Mouse (Mus musculus): ENCODE results near the gene Elf2.
"Not testable (repeated sequence)": the region's sequence is repeated elsewhere in the genome, so short reads cannot be mapped to it uniquely, and the experiment has no call there.

The Elf2 gene

DNA sequence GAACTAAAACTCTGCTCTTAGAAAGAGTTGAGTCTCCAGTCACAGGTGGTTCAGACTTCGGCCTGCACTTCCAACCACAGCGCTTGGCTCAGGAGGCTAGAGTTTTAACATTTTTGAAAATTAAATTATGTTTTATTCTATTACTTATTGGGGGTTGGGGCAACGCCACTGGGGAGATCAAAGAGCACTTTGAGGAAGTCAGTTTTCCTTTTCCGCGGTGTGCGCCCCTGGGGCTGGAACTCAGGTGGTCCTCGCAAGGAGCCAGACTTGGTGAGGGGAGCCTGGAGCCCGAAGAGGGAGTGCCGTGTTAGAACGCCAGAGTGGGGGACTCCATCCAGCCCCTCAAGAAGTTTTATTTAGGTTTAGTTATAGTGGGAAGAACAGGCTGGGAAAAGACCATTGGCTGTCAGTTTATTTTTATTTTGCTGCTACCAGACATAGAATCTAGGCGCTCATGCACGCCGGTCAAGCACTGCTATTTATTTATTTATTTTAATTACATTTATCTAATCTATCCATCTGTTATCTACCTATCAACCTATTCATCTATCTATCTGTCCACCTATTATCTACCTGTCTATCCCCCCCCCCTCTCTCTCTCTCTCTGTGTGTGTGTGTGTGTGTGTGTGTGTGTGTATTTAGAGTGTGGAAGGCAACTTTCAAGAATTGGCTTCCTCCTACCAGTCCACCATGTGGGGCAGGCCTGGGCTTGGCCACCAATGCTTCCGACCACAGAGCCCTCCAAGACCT lies 19.3 kb upstream of the Elf2 start:
- in situ Hi-C loops (cut with MboI) = loop anchor here (10.0 kb wide), 2 partner anchors 75 to 125 kb away; no protein-coding TSS in a partner anchor

DNA sequence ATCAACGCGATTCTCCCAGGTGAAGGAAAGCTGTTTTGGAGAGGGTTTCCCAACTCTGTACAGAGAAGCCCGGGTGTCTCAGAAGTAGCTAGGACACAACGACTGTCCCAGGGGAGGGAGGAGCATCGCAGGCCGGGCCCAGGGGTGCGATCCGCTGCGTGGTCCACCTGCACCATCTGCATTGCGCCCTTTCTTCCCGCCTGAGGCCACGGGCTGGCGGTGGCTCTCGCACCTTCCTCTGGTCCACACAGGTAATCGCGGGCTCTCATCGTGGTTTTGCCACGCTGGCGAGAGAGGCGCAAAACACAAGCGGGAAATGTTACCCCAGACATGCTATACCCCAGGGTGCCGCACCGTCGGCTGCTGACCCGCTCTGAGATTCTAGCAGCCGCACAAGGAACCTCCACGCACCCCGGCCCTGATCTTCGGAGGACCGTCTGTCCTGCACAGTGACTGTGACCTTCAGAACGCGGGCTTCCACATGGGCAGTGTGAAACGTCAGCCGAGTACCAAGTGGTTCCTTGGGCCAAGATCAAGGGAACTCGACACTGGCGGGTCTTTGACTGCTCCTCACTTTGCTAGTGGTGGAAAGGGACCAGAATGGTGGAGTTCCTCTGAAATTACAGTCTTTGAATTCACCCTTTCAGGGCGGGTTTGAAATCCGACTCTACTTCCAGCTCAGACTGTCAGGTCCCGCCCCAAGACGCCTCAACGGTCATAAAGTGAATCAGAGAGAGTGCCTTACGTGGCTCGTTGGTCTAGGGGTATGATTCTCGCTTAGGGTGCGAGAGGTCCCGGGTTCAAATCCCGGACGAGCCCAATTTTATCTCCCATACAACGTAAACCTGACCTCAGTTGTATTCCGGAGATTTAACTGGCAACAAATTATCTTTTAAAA lies 18.4 kb upstream of the Elf2 start:
- in situ Hi-C loops (cut with MboI) = loop anchor here (10.0 kb wide), 2 partner anchors 74 to 124 kb away; no protein-coding TSS in a partner anchor

DNA sequence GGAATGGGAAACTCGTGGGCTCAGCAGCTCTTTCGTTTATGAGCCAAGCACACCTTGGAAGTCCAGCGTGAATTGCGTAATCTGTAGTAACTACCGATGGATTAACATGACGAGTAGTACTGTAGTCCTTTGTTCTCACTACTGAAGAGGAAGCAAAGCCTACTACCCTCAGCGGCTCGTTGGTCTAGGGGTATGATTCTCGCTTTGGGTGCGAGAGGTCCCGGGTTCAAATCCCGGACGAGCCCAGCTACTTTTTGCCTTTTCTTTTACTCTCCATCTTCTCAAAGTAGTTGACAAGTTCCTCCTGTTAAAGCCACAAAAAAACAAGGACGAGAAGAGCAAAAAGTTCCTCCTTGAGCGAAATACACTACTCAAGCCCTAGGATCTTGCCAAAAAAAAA lies 17.7 kb upstream of the Elf2 start:
- in situ Hi-C loops (cut with MboI) = loop anchor here (10.0 kb wide), 2 partner anchors 73 to 123 kb away; no protein-coding TSS in a partner anchor

- in situ Hi-C loops (cut with MboI) = loop anchor here (10.0 kb wide), 2 partner anchors 73 to 123 kb away; no protein-coding TSS in a partner anchor
These were observed 17.2 kb upstream of the Elf2 start for GRCm38 (mm10) chr3:51357624-51358023.

DNA sequence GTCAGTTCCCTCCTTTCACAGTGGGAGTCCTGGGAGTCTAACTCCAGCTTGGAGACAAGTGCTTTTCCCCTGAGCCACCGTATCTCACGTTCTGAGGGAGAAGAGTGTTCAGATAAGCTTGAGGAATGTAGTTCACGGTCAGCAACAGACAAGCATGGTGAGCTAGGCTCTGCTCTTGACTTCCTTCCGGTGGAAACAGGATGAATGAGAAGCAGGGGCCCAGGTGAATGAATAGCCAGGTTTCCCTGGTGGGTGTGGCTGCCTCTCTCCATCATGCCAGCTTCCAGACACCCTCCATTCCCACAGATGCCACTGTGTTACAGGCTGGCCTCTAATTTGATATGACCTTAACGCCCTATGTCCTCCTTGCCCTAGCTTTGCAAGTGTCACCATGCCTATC lies 16.6 kb upstream of the Elf2 start:
- in situ Hi-C loops (cut with MboI) = loop anchor here (10.0 kb wide), 2 partner anchors 72 to 122 kb away; no protein-coding TSS in a partner anchor

GRCm38 (mm10) chr3:51354956-51355355 lies 14.5 kb upstream of the Elf2 start:
- in situ Hi-C loops (cut with MboI) = loop anchor here (10.0 kb wide), 2 partner anchors 70 to 120 kb away; no protein-coding TSS in a partner anchor

DNA sequence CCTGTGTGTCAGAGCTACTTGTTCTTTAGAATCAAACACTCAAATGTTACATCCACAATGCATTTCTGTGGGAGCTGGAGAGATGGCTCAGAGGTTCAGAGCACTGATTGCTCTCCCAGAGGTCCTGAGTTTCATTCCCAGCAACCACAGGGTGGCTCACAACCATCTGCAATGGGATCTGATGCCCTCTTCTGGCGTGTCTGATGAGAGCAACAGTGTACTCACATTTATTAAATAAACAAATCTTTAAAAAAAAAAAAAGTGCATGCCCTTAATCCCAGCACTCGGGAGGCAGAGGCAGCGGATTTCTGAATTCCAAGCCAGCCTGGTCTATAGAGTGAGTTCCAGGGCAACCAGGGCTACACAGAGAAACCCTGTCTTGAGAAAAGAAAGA lies 13.6 kb upstream of the Elf2 start:
- in situ Hi-C loops (cut with MboI) = loop anchor here (10.0 kb wide), 2 partner anchors 69 to 119 kb away; no protein-coding TSS in a partner anchor

GRCm38 (mm10) chr3:51353325-51354033 lies 13.0 kb upstream of the Elf2 start:
- in situ Hi-C loops (cut with MboI) = loop anchor here (10.0 kb wide), 2 partner anchors 69 to 119 kb away; no protein-coding TSS in a partner anchor

DNA sequence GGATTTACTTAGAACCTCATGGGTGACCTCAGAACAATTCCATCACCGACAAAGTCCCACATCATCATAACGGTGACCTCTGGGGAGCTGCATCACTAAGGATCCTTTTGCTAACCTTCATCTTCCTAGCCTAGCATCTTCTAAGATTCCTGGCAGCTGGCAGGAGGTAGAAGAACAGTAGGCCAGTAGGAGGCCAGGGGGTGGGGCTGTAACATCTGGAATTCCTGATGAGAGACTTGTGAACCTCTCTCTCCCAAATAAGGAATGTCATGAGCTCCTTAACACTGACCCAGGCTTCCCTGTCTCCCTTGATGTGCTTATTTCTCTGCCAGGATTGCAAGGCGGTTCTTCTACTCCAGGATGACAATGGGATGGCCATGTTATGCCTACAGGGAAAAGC lies 10.3 kb upstream of the Elf2 start:
- in situ Hi-C loops (cut with MboI) = loop anchor here (10.0 kb wide), 2 partner anchors 66 to 116 kb away; no protein-coding TSS in a partner anchor

- in situ Hi-C loops (cut with MboI) = no loop called here
These were observed 8.3 kb upstream of the Elf2 start for GRCm38 (mm10) chr3:51348646-51349238.

DNA sequence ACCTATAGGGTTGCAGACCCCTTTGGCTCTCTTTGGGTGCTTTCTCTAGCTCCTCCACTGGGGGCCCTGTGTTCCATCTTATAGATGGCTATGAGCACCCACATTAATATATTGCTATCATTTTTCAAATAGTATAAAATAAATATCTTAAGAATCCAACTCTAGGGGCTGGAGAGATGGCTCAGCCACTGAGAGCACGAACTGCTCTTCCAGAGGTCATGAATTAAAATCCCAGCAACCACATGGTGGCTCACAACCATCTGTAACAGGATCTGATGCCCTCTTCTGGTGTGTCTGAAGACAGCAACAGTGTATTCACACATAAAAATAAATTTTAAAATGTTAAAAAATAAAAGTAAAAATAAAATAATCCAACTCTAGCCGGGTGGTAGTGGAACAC lies 4.6 kb upstream of the Elf2 start:
- in situ Hi-C loops (cut with MboI) = not testable (repeated sequence)

GRCm38 (mm10) chr3:51344182-51344581 lies 3.7 kb upstream of the Elf2 start:
- in situ Hi-C loops (cut with MboI) = not testable (repeated sequence)

- in situ Hi-C loops (cut with MboI) = no loop called here
These were observed 2.8 kb upstream of the Elf2 start for GRCm38 (mm10) chr3:51343260-51343659.

DNA sequence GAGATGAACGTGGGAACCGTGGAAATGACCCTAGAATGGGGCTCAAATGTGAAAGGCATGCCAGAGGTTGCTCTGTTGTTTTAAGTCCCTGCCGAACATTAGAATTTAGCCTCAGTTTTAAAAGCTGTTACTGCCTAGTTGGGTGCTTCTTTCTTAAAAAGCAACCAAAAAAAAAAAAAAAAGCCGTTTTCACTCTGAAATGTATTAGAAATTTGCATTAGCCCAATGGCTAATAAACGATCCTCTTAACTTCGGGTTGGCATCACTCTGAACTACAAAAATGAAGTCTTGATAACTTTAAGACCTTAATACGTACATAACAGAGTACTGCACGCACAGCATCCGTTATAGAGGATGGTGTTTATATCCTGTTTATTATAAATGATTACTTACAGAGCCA lies 1.7 kb upstream of the Elf2 start:
- in situ Hi-C loops (cut with MboI) = no loop called here

GRCm38 (mm10) chr3:51341268-51342081 lies 1.0 kb upstream of the Elf2 start:
- in situ Hi-C loops (cut with MboI) = no loop called here

GRCm38 (mm10) chr3:51339734-51340551 lies 520 bp downstream of the Elf2 start:
- in situ Hi-C loops (cut with MboI) = no loop called here

GRCm38 (mm10) chr3:51339378-51339733 lies 1.1 kb downstream of the Elf2 start:
- in situ Hi-C loops (cut with MboI) = no loop called here

DNA sequence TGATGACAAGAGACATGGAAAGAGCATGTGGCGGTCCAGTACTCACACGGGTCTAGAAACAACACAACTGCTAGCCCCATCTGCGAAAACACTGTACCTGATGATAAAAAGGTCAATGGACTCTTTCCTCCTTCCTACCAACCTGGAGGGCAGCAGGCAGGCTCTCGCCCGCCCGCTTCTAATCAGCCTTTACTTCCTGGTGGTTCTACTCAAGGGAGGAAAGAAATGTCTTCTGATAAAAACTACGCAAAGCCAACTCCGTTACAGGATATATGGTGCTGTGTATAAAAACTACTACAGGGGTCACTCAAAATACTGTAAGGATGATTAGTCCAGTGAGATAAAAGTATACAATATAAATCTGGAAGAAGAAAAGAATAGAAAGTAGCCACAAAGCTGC lies 5.1 kb downstream of the Elf2 start:
- in situ Hi-C loops (cut with MboI) = no loop called here

DNA sequence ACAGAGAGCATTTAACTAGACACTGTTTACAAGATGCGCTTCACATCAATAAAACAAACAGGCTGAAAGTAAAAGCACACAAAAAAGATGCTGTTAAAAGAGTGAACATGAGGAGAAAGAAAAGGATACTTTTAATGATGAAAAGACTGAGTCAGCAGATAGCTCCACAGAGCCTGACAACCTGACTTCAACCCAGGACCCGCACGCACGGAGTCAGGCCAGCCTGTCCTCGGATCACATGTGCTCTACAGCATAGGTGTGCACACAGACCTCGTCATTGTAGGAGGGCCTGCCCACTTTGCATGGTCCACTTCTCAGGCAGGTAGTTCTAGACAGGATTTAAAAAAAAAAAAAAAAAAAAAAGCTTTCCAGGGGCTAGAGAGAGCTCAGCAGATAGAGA lies 6.5 kb downstream of the Elf2 start:
- in situ Hi-C loops (cut with MboI) = no loop called here

Measured in mature B cell (primary cell).